Mouse (Mus musculus) CH12.LX (cell line): ENCODE measurements at regions not wholly inside any gene's neighbourhood (a gene's known extent, or its start where the extent isn't known, plus 50 kb on each side); places are given as distances from the start of the nearest gene placed in this dataset.

ENCODE experiments used
- CHD2 ChIP-seq: IDR thresholded peaks from 2 replicates; pipeline ENCODE4 v1.6.1; 2011; ENCODE audit warnings: low read length, improper control_type of control experiment
- CTCF ChIP-seq, 2 experiments: IDR thresholded peaks in 1 of 2; conservative IDR thresholded peaks in 1 of 2; 2 replicates each; pipeline ENCODE4 v1.5.1; 2011 to 2012; ENCODE audit warnings: low read depth in 2 of 2, low read length in 2 of 2, improper control_type of control experiment in 1 of 2, inconsistent platforms in 1 of 2, mild to moderate bottlenecking in 1 of 2, moderate library complexity in 1 of 2
- MAFK ChIP-seq: IDR thresholded peaks from 2 replicates; pipeline ENCODE4 v1.6.1; 2011; ENCODE audit warnings: low read length, improper control_type of control experiment; ENCODE audit not compliant: insufficient replicate concordance
- POLR2A ChIP-seq: IDR thresholded peaks from 2 replicates; pipeline ENCODE4 v1.6.1; 2011; ENCODE audit warnings: low read depth, mild to moderate bottlenecking, improper control_type of control experiment, low read length
- RCOR1 ChIP-seq: conservative IDR thresholded peaks from 2 replicates; pipeline ENCODE4 v1.6.1; 2012; ENCODE audit warnings: low read depth, mild to moderate bottlenecking, inconsistent platforms, low read length, improper control_type of control experiment

- TF ChIP-seq POLR2A (no peak), RCOR1 (no peak), CTCF (conservative IDR thresholded peaks at IDR 0.05 in 1 of 2, IDR thresholded peaks at IDR 0.05 in 1 of 2; ENCODE audit: low read depth in 2 of 2, low read length in 2 of 2) (no peak), CHD2 (no peak), MAFK (no peak)
Observed at GRCm38 (mm10) chr3:151977651-151978050, 140.2 kb upstream of the Ptgfr start.
